Mouse (Mus musculus): ENCODE results near the gene B4galnt4. TPM values are rescaled to one million over a fixed set of nuclear protein-coding genes. Genes with fewer than 3 reads are reported as not detected.
A peak's percentile ranks its signal among the peaks of the same experiment; 100 is the strongest.
"Not testable (repeated sequence)": the region's sequence is repeated elsewhere in the genome, so short reads cannot be mapped to it uniquely, and the experiment has no call there.

B4galnt4 gene
- polyA plus RNA-seq, 1 experiment from 2014 or later, result 0.37 TPM

GRCm38 (mm10) chr7:141026097-141026739, 34.7 kb upstream of the B4galnt4 start:
- WGBS (ENCODE audit: insufficient replicate concordance), result 68% methylated on average over 6 of the region's 6 CpGs
- Histone ChIP-seq H3K4me3 (ENCODE audit: low read depth, low read length) (no peak overlapping the region), H3K4me2 (ENCODE audit: low read depth, low read length) (no peak overlapping the region), H3K27ac (ENCODE audit: low read length) (no peak overlapping the region), H3K36me3 (ENCODE audit: control insufficient read depth, insufficient read depth) (no peaks in the 10 kb centered on the region), H3K27me3 (ENCODE audit: control insufficient read depth, insufficient read depth, low read depth, low read length) (no peaks in the 10 kb centered on the region), H3K9me3 (replicated peaks; ENCODE audit: control insufficient read depth, low read length) (no peaks in the 10 kb centered on the region), H3K4me1 (ENCODE audit: control insufficient read depth, low read depth, low read length) (peaks cover 2% of the 10 kb centered on the region; the same call in 1 of the 2 replicates), H3K9ac (ENCODE audit: low read depth, low read length) (no peak overlapping the region)
- ATAC-seq (ENCODE audit: low read depth), result no peak

- no peaks in the 10 kb centered on the region for H3K36me3 ChIP-seq (ENCODE audit: control insufficient read depth, insufficient read depth)
- no peak overlapping the region for H3K4me2 ChIP-seq (ENCODE audit: low read depth, low read length)
- no peak overlapping the region for H3K4me3 ChIP-seq (ENCODE audit: low read depth, low read length)
- H3K9ac ChIP-seq (ENCODE audit: low read depth, low read length), result no peak overlapping the region
- no peaks in the 10 kb centered on the region for H3K9me3 ChIP-seq (replicated peaks; ENCODE audit: control insufficient read depth, low read length)
- 73% methylated on average over 5 of the region's 5 CpGs for WGBS (ENCODE audit: insufficient replicate concordance)
- H3K27me3 ChIP-seq (ENCODE audit: control insufficient read depth, insufficient read depth, low read depth, low read length), result no peaks in the 10 kb centered on the region
- no peak for ATAC-seq (ENCODE audit: low read depth)
- peaks cover 2% of the 10 kb centered on the region; the same call in 1 of the 2 replicates for H3K4me1 ChIP-seq (ENCODE audit: control insufficient read depth, low read depth, low read length)
- H3K27ac ChIP-seq (ENCODE audit: low read length), result no peak overlapping the region
Observed at GRCm38 (mm10) chr7:141026740-141027098, 34.2 kb upstream of the B4galnt4 start.

GRCm38 (mm10) chr7:141028831-141029230, 32.1 kb upstream of the B4galnt4 start, which contains the start of gene Gm17387:
TSS of gene Gm17387 (plus strand) at chr7:141029131.
- no peak within 1 kb of the TSS for H3K9ac ChIP-seq (ENCODE audit: low read depth, low read length)
- no peak for ATAC-seq (ENCODE audit: low read depth)
- no peaks in the 10 kb centered on the region for H3K9me3 ChIP-seq (replicated peaks; ENCODE audit: control insufficient read depth, low read length)
- 76% methylated on average over 2 of the region's 2 CpGs for WGBS (ENCODE audit: insufficient replicate concordance)
- H3K27ac ChIP-seq (ENCODE audit: low read length), result no peak within 1 kb of the TSS
- H3K27me3 ChIP-seq (ENCODE audit: control insufficient read depth, insufficient read depth, low read depth, low read length), result no peaks in the 10 kb centered on the region
- H3K4me1 ChIP-seq (ENCODE audit: control insufficient read depth, low read depth, low read length), result peaks cover 2% of the 10 kb centered on the region; the same call in 1 of the 2 replicates
- no peak within 1 kb of the TSS for H3K4me3 ChIP-seq (ENCODE audit: low read depth, low read length)
- no peak within 1 kb of the TSS for H3K4me2 ChIP-seq (ENCODE audit: low read depth, low read length)
- H3K36me3 ChIP-seq (ENCODE audit: control insufficient read depth, insufficient read depth), result no peaks in the 10 kb centered on the region

GRCm38 (mm10) chr7:141030390-141030789, 30.5 kb upstream of the B4galnt4 start:
- no peaks in the 10 kb centered on the region for H3K36me3 ChIP-seq (ENCODE audit: control insufficient read depth, insufficient read depth)
- WGBS (ENCODE audit: insufficient replicate concordance), result 45% methylated on average over 3 of the region's 3 CpGs
- H3K4me1 ChIP-seq (ENCODE audit: control insufficient read depth, low read depth, low read length), result peaks cover 2% of the 10 kb centered on the region; the same call in 1 of the 2 replicates
- no peak overlapping the region for H3K4me2 ChIP-seq (ENCODE audit: low read depth, low read length)
- H3K4me3 ChIP-seq (ENCODE audit: low read depth, low read length), result no peak overlapping the region
- H3K27ac ChIP-seq (ENCODE audit: low read length), result no peak overlapping the region
- no peaks in the 10 kb centered on the region for H3K27me3 ChIP-seq (ENCODE audit: control insufficient read depth, insufficient read depth, low read depth, low read length)
- ATAC-seq (ENCODE audit: low read depth), result no peak
- H3K9ac ChIP-seq (ENCODE audit: low read depth, low read length), result no peak overlapping the region
- no peaks in the 10 kb centered on the region for H3K9me3 ChIP-seq (replicated peaks; ENCODE audit: control insufficient read depth, low read length)

GRCm38 (mm10) chr7:141032458-141033167, 28.3 kb upstream of the B4galnt4 start:
- Histone ChIP-seq H3K9ac (ENCODE audit: low read depth, low read length) (no peak overlapping the region), H3K27me3 (ENCODE audit: control insufficient read depth, insufficient read depth, low read depth, low read length) (no peaks in the 10 kb centered on the region), H3K36me3 (ENCODE audit: control insufficient read depth, insufficient read depth) (no peaks in the 10 kb centered on the region), H3K9me3 (replicated peaks; ENCODE audit: control insufficient read depth, low read length) (no peaks in the 10 kb centered on the region), H3K4me2 (ENCODE audit: low read depth, low read length) (no peak overlapping the region), H3K27ac (ENCODE audit: low read length) (no peak overlapping the region), H3K4me1 (ENCODE audit: control insufficient read depth, low read depth, low read length) (peaks cover 3% of the 10 kb centered on the region), H3K4me3 (ENCODE audit: low read depth, low read length) (no peak overlapping the region)
- WGBS (ENCODE audit: insufficient replicate concordance), result 36% methylated on average over 9 of the region's 9 CpGs
- ATAC-seq (ENCODE audit: low read depth), result peak; percentile 50

GRCm38 (mm10) chr7:141036624-141037023, 24.3 kb upstream of the B4galnt4 start:
- H3K9me3 ChIP-seq (replicated peaks; ENCODE audit: control insufficient read depth, low read length); H3K4me3 ChIP-seq (ENCODE audit: low read depth, low read length); H3K36me3 ChIP-seq (ENCODE audit: control insufficient read depth, insufficient read depth); H3K9ac ChIP-seq (ENCODE audit: low read depth, low read length); ATAC-seq (ENCODE audit: low read depth); H3K4me2 ChIP-seq (ENCODE audit: low read depth, low read length); H3K27ac ChIP-seq (ENCODE audit: low read length); H3K27me3 ChIP-seq (ENCODE audit: control insufficient read depth, insufficient read depth, low read depth, low read length): not testable (repeated sequence)
- peaks cover 17% of the 10 kb centered on the region for H3K4me1 ChIP-seq (ENCODE audit: control insufficient read depth, low read depth, low read length)
- 67% methylated on average over 1 of the region's 2 CpGs for WGBS (ENCODE audit: insufficient replicate concordance)

- Histone ChIP-seq H3K27me3 (ENCODE audit: control insufficient read depth, insufficient read depth, low read depth, low read length) (no peaks in the 10 kb centered on the region), H3K36me3 (ENCODE audit: control insufficient read depth, insufficient read depth) (no peaks in the 10 kb centered on the region), H3K4me2 (ENCODE audit: low read depth, low read length) (0 out of 2 replicates have a peak overlapping the region, but pooled peaks have one; percentile 7), H3K9me3 (replicated peaks; ENCODE audit: control insufficient read depth, low read length) (no peaks in the 10 kb centered on the region), H3K4me1 (ENCODE audit: control insufficient read depth, low read depth, low read length) (peaks cover 32% of the 10 kb centered on the region), H3K4me3 (ENCODE audit: low read depth, low read length) (no peak overlapping the region), H3K9ac (ENCODE audit: low read depth, low read length) (no peak overlapping the region), H3K27ac (ENCODE audit: low read length) (peak overlapping the region; percentile 36)
- 37% methylated on average over 20 of the region's 21 CpGs for WGBS (ENCODE audit: insufficient replicate concordance)
- ATAC-seq (ENCODE audit: low read depth), result peak; percentile 50
Observed at GRCm38 (mm10) chr7:141038090-141039032, 22.5 kb upstream of the B4galnt4 start.

- H3K27ac ChIP-seq (ENCODE audit: low read length), result no peak overlapping the region
- no peaks in the 10 kb centered on the region for H3K9me3 ChIP-seq (replicated peaks; ENCODE audit: control insufficient read depth, low read length)
- no peaks in the 10 kb centered on the region for H3K36me3 ChIP-seq (ENCODE audit: control insufficient read depth, insufficient read depth)
- no peaks in the 10 kb centered on the region for H3K27me3 ChIP-seq (ENCODE audit: control insufficient read depth, insufficient read depth, low read depth, low read length)
- no peak overlapping the region for H3K9ac ChIP-seq (ENCODE audit: low read depth, low read length)
- WGBS (ENCODE audit: insufficient replicate concordance), result 75% methylated on average over 4 of the region's 4 CpGs
- H3K4me3 ChIP-seq (ENCODE audit: low read depth, low read length), result no peak overlapping the region
- no peak for ATAC-seq (ENCODE audit: low read depth)
- peaks cover 36% of the 10 kb centered on the region for H3K4me1 ChIP-seq (ENCODE audit: control insufficient read depth, low read depth, low read length)
- H3K4me2 ChIP-seq (ENCODE audit: low read depth, low read length), result no peak overlapping the region
Observed at GRCm38 (mm10) chr7:141039386-141040107, 21.4 kb upstream of the B4galnt4 start.
